Mouse (Mus musculus) forebrain, embryonic 13.5 days (tissue): ENCODE measurements around the gene Spats2l. TPM values are rescaled to one million over a fixed set of nuclear protein-coding genes. Genes with fewer than 3 reads are reported as not detected.

Experiments used
- ATAC-seq: fragments of 200-750 bp; cut with Nextera tagmentation; 2 replicates; pipeline ENCODE4 v1.8.0; 2017
- H3K27ac ChIP-seq: fragments of 300-500 bp; sonication (generic); 2 replicates; pipeline ENCODE4 v1.5.1; 2015; ENCODE audit warnings: inconsistent platforms, mild to moderate bottlenecking, moderate library complexity
- H3K27me3 ChIP-seq: fragments of 300-500 bp; sonication (generic); 2 replicates; pipeline ENCODE4 v1.6.1; 2015; ENCODE audit warnings: mild to moderate bottlenecking, inconsistent platforms
- H3K36me3 ChIP-seq: fragments of 300-500 bp; sonication (generic); 2 replicates; pipeline ENCODE4 v1.6.1; 2015; ENCODE audit warnings: mild to moderate bottlenecking, inconsistent platforms; ENCODE audit not compliant: poor library complexity, severe bottlenecking
- H3K4me1 ChIP-seq: fragments of 300-500 bp; sonication (generic); 2 replicates; pipeline ENCODE4 v1.6.1; 2015; ENCODE audit warnings: inconsistent platforms
- H3K4me2 ChIP-seq: fragments of 300-500 bp; sonication (generic); 2 replicates; pipeline ENCODE4 v1.6.1; 2015; ENCODE audit warnings: inconsistent platforms, mild to moderate bottlenecking, moderate library complexity
- H3K4me3 ChIP-seq: fragments of 300-500 bp; sonication (generic); 2 replicates; pipeline ENCODE4 v1.5.1; 2015; ENCODE audit warnings: mild to moderate bottlenecking, inconsistent platforms
- H3K9ac ChIP-seq: fragments of 300-500 bp; sonication (generic); 2 replicates; pipeline ENCODE4 v1.6.1; 2015; ENCODE audit warnings: mild to moderate bottlenecking, inconsistent platforms
- H3K9me3 ChIP-seq: fragments of 300-500 bp; sonication (generic); replicated peaks from 2 replicates; pipeline ENCODE4 v1.6.1; 2016; ENCODE audit warnings: inconsistent platforms
- WGBS: fragments of 180-500 bp; shearing (Covaris S2); methylation state at CpG from one replicate; pipeline ENCODE4 v1.1.7; 2015; 5-methylcytosine and 5-hydroxymethylcytosine counted together
- polyA plus RNA-seq: library from polyadenylated mRNA; unstranded; fragments of >200 nt; fragmentation: Nextera tagmentation; extraction: Ambion mirVana; gene quantifications from 2 replicates; pipeline ENCODE4 v1.2.1, GENCODE M21; 2015

Spats2l gene
- 46.7 and 50.4 TPM in 2 replicates for polyA plus RNA-seq

GRCm38 (mm10) chr1:57774001-57774667 lies at the start of gene Spats2l:
Gene Spats2l, plus strand, starts transcription at chr1:57774162.
- H3K36me3 ChIP-seq: no peaks in the 10 kb centered on the region
- ATAC-seq: peak; percentile 70
- H3K9ac ChIP-seq: peak within 1 kb of the TSS; percentile 88
- no peaks in the 10 kb centered on the region for H3K9me3 ChIP-seq
- peaks cover 14% of the 10 kb centered on the region for H3K4me1 ChIP-seq
- 1% methylated on average over 22 of the region's 22 CpGs for WGBS
- H3K4me3 ChIP-seq: peak within 1 kb of the TSS; percentile 78
- H3K4me2 ChIP-seq: peak within 1 kb of the TSS; percentile 85
- 0 out of 2 replicates have a peak, but pooled peaks cover 3% of the 10 kb centered on the region for H3K27me3 ChIP-seq
- peak within 1 kb of the TSS; percentile 88 for H3K27ac ChIP-seq

DNA sequence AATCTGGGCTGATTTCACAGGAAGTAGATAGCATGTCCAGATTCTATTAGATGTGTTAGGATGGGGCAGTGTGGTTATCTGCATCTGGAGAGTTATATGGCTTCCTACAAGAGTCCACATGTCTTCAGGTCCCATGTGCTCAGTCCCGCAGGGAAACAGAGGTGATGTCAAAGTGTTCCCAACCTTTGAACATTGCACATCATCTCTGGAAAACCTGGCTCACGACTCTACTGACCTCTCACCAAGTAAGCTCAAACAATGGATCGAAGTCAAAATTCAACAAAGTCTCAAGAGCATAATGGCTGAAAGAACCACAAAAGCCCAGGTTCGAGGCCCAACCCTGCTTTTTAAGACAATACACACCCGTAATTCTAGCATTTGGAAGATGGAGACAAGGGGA lies 48.7 kb upstream of the Spats2l start:
- no peaks in the 10 kb centered on the region for H3K4me1 ChIP-seq
- H3K4me2 ChIP-seq: no peak overlapping the region
- no peaks in the 10 kb centered on the region for H3K9me3 ChIP-seq
- H3K9ac ChIP-seq: no peak overlapping the region
- H3K36me3 ChIP-seq: no peaks in the 10 kb centered on the region
- H3K27me3 ChIP-seq: no peaks in the 10 kb centered on the region
- no peak overlapping the region for H3K27ac ChIP-seq
- ATAC-seq: no peak
- H3K4me3 ChIP-seq: no peak overlapping the region
- WGBS: 89% methylated on average over 5 of the region's 5 CpGs

- Histone ChIP-seq H3K9me3 (no peaks in the 10 kb centered on the region), H3K9ac (no peak overlapping the region), H3K27ac (no peak overlapping the region), H3K27me3 (no peaks in the 10 kb centered on the region), H3K4me3 (no peak overlapping the region), H3K4me2 (no peak overlapping the region), H3K36me3 (no peaks in the 10 kb centered on the region), H3K4me1 (no peaks in the 10 kb centered on the region)
- no peak for ATAC-seq
- WGBS: 35% methylated on average over 4 of the region's 4 CpGs
Measured at GRCm38 (mm10) chr1:57735877-57736276, 38.1 kb upstream of the Spats2l start.

GRCm38 (mm10) chr1:57741740-57742139 lies 32.2 kb upstream of the Spats2l start:
- Histone ChIP-seq H3K4me1 (0 out of 2 replicates have a peak, but pooled peaks cover 5% of the 10 kb centered on the region), H3K9ac (no peak overlapping the region), H3K9me3 (no peaks in the 10 kb centered on the region), H3K4me3 (no peak overlapping the region), H3K4me2 (no peak overlapping the region), H3K36me3 (no peaks in the 10 kb centered on the region), H3K27me3 (no peaks in the 10 kb centered on the region), H3K27ac (no peak overlapping the region)
- no peak for ATAC-seq
- 86% methylated on average over 8 of the region's 8 CpGs for WGBS

DNA sequence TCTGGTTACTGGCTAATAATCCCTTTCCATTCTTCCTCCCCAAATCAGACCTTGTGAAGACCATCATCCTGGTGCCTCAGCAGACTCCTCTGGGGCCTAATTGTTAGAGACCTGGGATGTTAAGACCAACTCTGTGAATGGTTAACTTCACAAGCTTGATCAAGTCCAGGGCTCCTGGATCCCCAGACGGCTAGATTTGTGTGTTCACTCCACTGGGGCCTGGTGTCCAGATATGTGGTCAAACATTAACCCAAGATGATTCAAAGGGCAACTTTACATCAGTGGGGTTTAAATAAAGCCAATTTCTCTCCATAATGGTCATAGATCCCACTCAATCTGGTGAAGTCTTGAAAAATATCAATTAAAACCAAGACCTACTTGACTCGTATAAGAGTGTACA lies 31.7 kb upstream of the Spats2l start:
- no peak for ATAC-seq
- H3K4me3 ChIP-seq: no peak overlapping the region
- no peaks in the 10 kb centered on the region for H3K36me3 ChIP-seq
- no peaks in the 10 kb centered on the region for H3K9me3 ChIP-seq
- no peak overlapping the region for H3K4me2 ChIP-seq
- 0 out of 2 replicates have a peak, but pooled peaks cover 5% of the 10 kb centered on the region for H3K4me1 ChIP-seq
- 86% methylated on average over 2 of the region's 2 CpGs for WGBS
- H3K27ac ChIP-seq: no peak overlapping the region
- H3K27me3 ChIP-seq: no peaks in the 10 kb centered on the region
- no peak overlapping the region for H3K9ac ChIP-seq

DNA sequence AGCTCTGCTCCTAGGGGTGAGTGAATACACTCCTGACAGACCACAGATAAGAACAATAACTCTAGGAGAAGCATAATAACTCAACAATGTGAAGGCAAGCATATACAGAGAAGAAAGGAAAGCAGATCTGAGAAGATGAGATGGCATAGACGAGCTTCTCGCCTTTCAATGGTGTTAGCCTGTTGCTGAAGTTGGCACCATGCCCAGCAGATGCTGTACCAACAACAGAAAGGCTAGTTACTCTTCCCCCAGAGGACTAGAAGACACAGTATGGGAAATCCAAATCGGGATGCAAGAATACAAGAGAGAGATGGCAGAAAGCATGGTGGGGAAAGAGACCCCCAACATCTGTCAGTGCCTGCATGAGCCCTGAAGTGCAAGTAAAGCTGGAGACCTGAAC lies 22.2 kb upstream of the Spats2l start:
- H3K4me3 ChIP-seq: no peak overlapping the region
- no peak overlapping the region for H3K9ac ChIP-seq
- 0 out of 2 replicates have a peak, but pooled peaks cover 5% of the 10 kb centered on the region for H3K4me1 ChIP-seq
- H3K4me2 ChIP-seq: no peak overlapping the region
- H3K9me3 ChIP-seq: no peaks in the 10 kb centered on the region
- no peak for ATAC-seq
- 32% methylated on average over 3 of the region's 3 CpGs for WGBS
- no peak overlapping the region for H3K27ac ChIP-seq
- H3K27me3 ChIP-seq: no peaks in the 10 kb centered on the region
- H3K36me3 ChIP-seq: no peaks in the 10 kb centered on the region

- no peak for ATAC-seq
Measured at GRCm38 (mm10) chr1:57766396-57766795, 7.6 kb upstream of the Spats2l start.

GRCm38 (mm10) chr1:57773326-57773725 lies 636 bp upstream of the Spats2l start:
- H3K27ac ChIP-seq: no peak overlapping the region
- H3K9ac ChIP-seq: no peak overlapping the region
- no peak for ATAC-seq
- 0 out of 2 replicates have a peak, but pooled peaks cover 3% of the 10 kb centered on the region for H3K27me3 ChIP-seq
- H3K4me2 ChIP-seq: no peak overlapping the region
- peaks cover 14% of the 10 kb centered on the region for H3K4me1 ChIP-seq
- WGBS: 86% methylated on average over 5 of the region's 5 CpGs
- H3K36me3 ChIP-seq: no peaks in the 10 kb centered on the region
- no peaks in the 10 kb centered on the region for H3K9me3 ChIP-seq
- no peak overlapping the region for H3K4me3 ChIP-seq

More at GRCm38 (mm10) chr1:57766396-57766795, 7.6 kb upstream of the Spats2l start:
- Histone ChIP-seq H3K27ac (no peak overlapping the region), H3K27me3 (no peaks in the 10 kb centered on the region), H3K4me2 (no peak overlapping the region), H3K4me3 (no peak overlapping the region), H3K9ac (no peak overlapping the region), H3K4me1 (no peaks in the 10 kb centered on the region), H3K36me3 (no peaks in the 10 kb centered on the region), H3K9me3 (0 out of 2 replicates have a peak, but pooled peaks cover 4% of the 10 kb centered on the region)
- WGBS: 88% methylated on average over 7 of the region's 7 CpGs

DNA sequence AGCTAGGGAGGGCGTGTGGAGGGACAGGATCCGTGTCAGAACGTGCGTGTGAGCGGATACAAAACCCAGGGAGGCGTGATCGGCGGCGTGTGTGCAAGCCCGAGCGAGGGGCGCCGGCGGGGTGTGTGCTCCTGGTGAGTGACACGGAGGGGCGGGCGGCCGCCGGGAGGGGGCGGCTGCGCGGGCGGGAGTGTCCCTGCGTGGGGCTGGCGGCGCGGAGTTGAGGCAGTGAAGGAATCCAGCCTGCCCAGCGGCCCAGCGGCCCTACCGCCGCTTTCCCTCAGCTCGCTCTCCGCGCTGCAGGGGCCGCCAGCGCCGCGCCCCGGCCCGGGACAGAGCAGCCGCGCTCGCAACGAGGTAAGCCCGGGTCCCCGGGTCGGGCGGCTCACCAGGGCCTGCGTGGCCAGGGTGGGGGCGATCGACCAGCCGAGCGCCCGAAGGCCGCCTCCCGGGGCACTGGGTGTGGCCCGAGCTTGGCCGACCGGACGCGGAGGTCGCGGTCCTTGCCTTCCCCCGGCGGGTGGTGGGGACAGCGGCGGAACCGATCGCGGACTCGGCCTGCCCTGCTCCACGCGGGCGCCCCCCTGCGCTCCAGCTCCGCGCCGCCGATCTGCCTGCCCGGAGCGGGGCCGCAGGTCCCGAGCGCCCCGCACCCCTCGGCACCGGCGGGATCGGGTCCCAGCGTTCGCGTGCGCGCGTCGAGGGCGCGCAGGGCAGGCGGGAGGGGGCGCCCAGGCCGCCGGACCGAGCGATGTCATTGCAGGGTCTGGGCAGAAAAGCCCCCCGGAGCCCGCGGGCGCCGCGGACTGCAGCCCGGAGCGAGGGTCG lies 920 bp downstream of the Spats2l start:
- peaks cover 14% of the 10 kb centered on the region for H3K4me1 ChIP-seq
- WGBS: under 1% methylated on average over 69 of the region's 113 CpGs
- peak overlapping the region; percentile 85 for H3K4me2 ChIP-seq
- H3K27me3 ChIP-seq: 0 out of 2 replicates have a peak, but pooled peaks cover 3% of the 10 kb centered on the region
- no peaks in the 10 kb centered on the region for H3K36me3 ChIP-seq
- H3K27ac ChIP-seq: peak overlapping the region; percentile 88
- H3K4me3 ChIP-seq: peak overlapping the region; percentile 78
- no peaks in the 10 kb centered on the region for H3K9me3 ChIP-seq
- H3K9ac ChIP-seq: peak overlapping the region; percentile 88
- ATAC-seq: peak; percentile 88

DNA sequence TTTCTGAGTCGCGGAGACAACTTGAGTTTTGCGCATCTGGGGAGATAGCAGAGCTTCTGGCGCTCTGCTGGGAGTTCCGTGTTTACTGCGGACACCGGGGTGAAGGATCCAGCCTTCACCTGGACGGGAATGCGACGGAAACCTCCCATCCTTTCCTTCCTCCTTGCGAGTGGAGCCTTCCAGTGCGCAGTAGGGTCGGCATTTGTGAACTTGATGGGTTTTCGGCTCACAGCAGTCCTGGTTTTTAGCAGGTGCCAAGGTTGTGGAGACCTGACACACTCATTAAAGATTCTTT lies 1.5 kb downstream of the Spats2l start:
- no peaks in the 10 kb centered on the region for H3K36me3 ChIP-seq
- H3K4me3 ChIP-seq: peak overlapping the region; percentile 78
- peaks cover 14% of the 10 kb centered on the region for H3K4me1 ChIP-seq
- peak overlapping the region; percentile 88 for H3K9ac ChIP-seq
- no peaks in the 10 kb centered on the region for H3K9me3 ChIP-seq
- ATAC-seq: peak; percentile 22
- WGBS: under 1% methylated on average over 13 of the region's 14 CpGs
- H3K27me3 ChIP-seq: 0 out of 2 replicates have a peak, but pooled peaks cover 3% of the 10 kb centered on the region
- peak overlapping the region; percentile 88 for H3K27ac ChIP-seq
- H3K4me2 ChIP-seq: peak overlapping the region; percentile 85

DNA sequence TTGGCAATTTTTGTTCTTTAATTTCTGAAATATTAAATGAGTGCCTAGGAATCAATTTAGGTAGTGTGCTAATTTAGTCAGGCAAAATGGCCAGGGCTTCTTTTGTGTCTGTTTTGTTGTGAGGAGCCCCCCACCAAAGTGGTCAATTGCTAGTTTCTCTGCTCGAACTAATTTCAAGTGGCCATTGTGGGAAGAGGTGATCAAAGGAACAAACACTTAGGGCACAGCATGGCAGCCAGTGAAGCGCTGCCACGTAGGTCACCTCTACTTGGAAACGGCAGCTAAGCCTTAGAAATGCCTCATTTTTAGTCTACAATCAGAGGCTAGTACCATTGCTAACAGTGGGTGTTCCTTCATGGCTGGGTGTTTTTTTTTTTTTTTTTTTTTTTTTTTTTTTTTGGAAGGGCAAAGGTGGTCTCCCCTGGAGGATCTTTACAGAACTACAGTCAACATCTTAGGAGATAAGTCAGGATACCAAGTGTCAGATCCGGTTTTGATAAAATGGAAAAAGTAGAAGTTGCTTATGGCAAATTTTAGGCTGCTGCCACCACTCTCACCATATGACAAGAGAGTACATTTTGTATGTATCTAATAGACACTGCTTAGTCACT lies 2.8 kb downstream of the Spats2l start:
- Histone ChIP-seq H3K36me3 (no peaks in the 10 kb centered on the region), H3K4me3 (peak overlapping the region; percentile 15; the same call in 1 of the 2 replicates), H3K27me3 (0 out of 2 replicates have a peak, but pooled peaks cover 3% of the 10 kb centered on the region), H3K4me1 (peaks cover 14% of the 10 kb centered on the region), H3K9me3 (no peaks in the 10 kb centered on the region), H3K4me2 (peak overlapping the region; percentile 40), H3K9ac (no peak overlapping the region), H3K27ac (no peak overlapping the region)
- ATAC-seq: no peak
- 12% methylated on average over 5 of the region's 5 CpGs for WGBS

DNA sequence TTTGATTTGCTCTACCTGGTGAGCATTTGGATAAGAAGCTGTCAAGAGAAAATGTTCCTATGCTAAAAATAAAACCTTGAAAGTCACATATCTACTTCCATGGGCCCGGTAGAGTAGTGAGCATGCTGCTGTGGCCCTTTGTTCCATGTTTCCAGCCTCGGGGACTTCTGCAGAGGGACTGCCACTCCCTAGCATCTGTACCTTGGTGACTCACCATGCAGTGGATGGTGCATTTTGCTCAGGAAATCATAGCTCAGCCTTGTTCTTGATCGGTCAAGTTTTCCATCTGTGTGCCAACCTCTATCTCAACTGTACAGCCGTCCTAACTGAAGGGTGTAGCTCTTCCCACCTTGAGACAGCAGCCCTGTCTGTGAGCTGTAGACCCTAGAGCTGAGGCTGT lies 10.3 kb downstream of the Spats2l start:
- Histone ChIP-seq H3K9ac (no peak overlapping the region), H3K27ac (no peak overlapping the region), H3K27me3 (0 out of 2 replicates have a peak, but pooled peaks cover 2% of the 10 kb centered on the region), H3K36me3 (no peaks in the 10 kb centered on the region), H3K4me2 (no peak overlapping the region), H3K4me3 (no peak overlapping the region), H3K4me1 (peaks cover 8% of the 10 kb centered on the region; the same call in 1 of the 2 replicates), H3K9me3 (no peaks in the 10 kb centered on the region)
- ATAC-seq: no peak
- 82% methylated on average over 4 of the region's 4 CpGs for WGBS
